Mouse (Mus musculus): Measurements from ENCODE around the gene Olfr147. TPM values are rescaled to one million over a fixed set of nuclear protein-coding genes. Genes with fewer than 3 reads are reported as not detected.
A peak's percentile ranks its signal among the peaks of the same experiment; 100 is the strongest.
"Not testable (repeated sequence)": the region's sequence is repeated elsewhere in the genome, so short reads cannot be mapped to it uniquely, and the experiment has no call there.

The Olfr147 gene
- polyA plus RNA-seq (2014; fragmentation: Nextera tagmentation; extraction: Ambion mirVana): not detected in 2 replicates

GRCm38 (mm10) chr9:38401398-38401797 is at the start of gene Olfr147:
Olfr147 (plus strand) TSS chr9:38401698.
- no peak within 1 kb of the TSS for H3K27ac ChIP-seq (ENCODE audit: low read depth)
- H3K4me3 ChIP-seq (ENCODE audit: low read depth, low read length): no peak within 1 kb of the TSS
- no peak for TF ChIP-seq CTCF (IDR thresholded peaks at IDR 0.05; ENCODE audit: low read depth)
- H3K36me3 ChIP-seq (ENCODE audit: insufficient read depth): no peaks in the 10 kb centered on the region
- DNase-seq (no peak), ATAC-seq (ENCODE audit: insufficient read depth) (no peak)
- H3K9ac ChIP-seq: no peak within 1 kb of the TSS
- no peaks in the 10 kb centered on the region for H3K27me3 ChIP-seq (ENCODE audit: insufficient read depth, low read length)
- WGBS: 80% methylated on average over 1 of the region's 1 CpGs
- H3K4me1 ChIP-seq (ENCODE audit: insufficient read depth): no peaks in the 10 kb centered on the region
- no peak within 1 kb of the TSS for H3K4me2 ChIP-seq
- H3K9me3 ChIP-seq (ENCODE audit: low read depth, low read length): no peaks in the 10 kb centered on the region

GRCm38 (mm10) chr9:38366596-38366995 is 34.9 kb upstream of the Olfr147 start, which contains the start of gene Olfr250:
Olfr250 (plus strand) TSS chr9:38366896.
- Histone ChIP-seq H3K27ac (ENCODE audit: low read depth) (no peak within 1 kb of the TSS), H3K27me3 (ENCODE audit: insufficient read depth, low read length) (no peaks in the 10 kb centered on the region), H3K9me3 (ENCODE audit: low read depth, low read length) (no peaks in the 10 kb centered on the region), H3K4me1 (ENCODE audit: insufficient read depth) (no peaks in the 10 kb centered on the region), H3K9ac (no peak within 1 kb of the TSS), H3K4me3 (ENCODE audit: low read depth, low read length) (no peak within 1 kb of the TSS), H3K4me2 (no peak within 1 kb of the TSS), H3K36me3 (ENCODE audit: insufficient read depth) (no peaks in the 10 kb centered on the region)
- no peak for TF ChIP-seq CTCF (IDR thresholded peaks at IDR 0.05; ENCODE audit: low read depth)
- ATAC-seq (ENCODE audit: insufficient read depth) (no peak), DNase-seq (no peak)
- 90% methylated on average over 2 of the region's 2 CpGs for WGBS

- no peaks in the 10 kb centered on the region for H3K9me3 ChIP-seq (ENCODE audit: low read depth, low read length)
- H3K36me3 ChIP-seq (ENCODE audit: insufficient read depth): no peaks in the 10 kb centered on the region
- no peak within 1 kb of the TSS for H3K4me3 ChIP-seq (ENCODE audit: low read depth, low read length)
- no peak within 1 kb of the TSS for H3K4me2 ChIP-seq
- no peaks in the 10 kb centered on the region for H3K4me1 ChIP-seq (ENCODE audit: insufficient read depth)
- ATAC-seq (ENCODE audit: insufficient read depth) (no peak), DNase-seq (no peak)
- H3K27me3 ChIP-seq (ENCODE audit: insufficient read depth, low read length): no peaks in the 10 kb centered on the region
- no peak for TF ChIP-seq CTCF (IDR thresholded peaks at IDR 0.05; ENCODE audit: low read depth)
- 48% methylated on average over 2 of the region's 2 CpGs for WGBS
- no peak within 1 kb of the TSS for H3K9ac ChIP-seq
- no peak within 1 kb of the TSS for H3K27ac ChIP-seq (ENCODE audit: low read depth)
These were observed 24.7 kb upstream of the Olfr147 start, which contains the start of gene Olfr251 for GRCm38 (mm10) chr9:38376786-38377185. Olfr251 (plus strand) TSS chr9:38377086.

- WGBS: 92% methylated on average over 3 of the region's 3 CpGs
- not testable (repeated sequence) for H3K9me3 ChIP-seq (ENCODE audit: low read depth, low read length); H3K9ac ChIP-seq; DNase-seq; H3K27ac ChIP-seq (ENCODE audit: low read depth); H3K4me2 ChIP-seq; H3K27me3 ChIP-seq (ENCODE audit: insufficient read depth, low read length); H3K4me1 ChIP-seq (ENCODE audit: insufficient read depth); H3K4me3 ChIP-seq (ENCODE audit: low read depth, low read length); ATAC-seq (ENCODE audit: insufficient read depth); H3K36me3 ChIP-seq (ENCODE audit: insufficient read depth)
These were observed 6.0 kb downstream of the Olfr147 start for GRCm38 (mm10) chr9:38407502-38407901.

GRCm38 (mm10) chr9:38413502-38413901 is 12.0 kb downstream of the Olfr147 start:
- not testable (repeated sequence) for H3K9ac ChIP-seq; H3K36me3 ChIP-seq (ENCODE audit: insufficient read depth); H3K4me1 ChIP-seq (ENCODE audit: insufficient read depth); ATAC-seq (ENCODE audit: insufficient read depth); H3K27me3 ChIP-seq (ENCODE audit: insufficient read depth, low read length); H3K4me2 ChIP-seq; H3K27ac ChIP-seq (ENCODE audit: low read depth); H3K4me3 ChIP-seq (ENCODE audit: low read depth, low read length); H3K9me3 ChIP-seq (ENCODE audit: low read depth, low read length)
- peak; percentile 70 for DNase-seq
- WGBS: 86% methylated on average over 14 of the region's 14 CpGs

GRCm38 (mm10) chr9:38423801-38424200 is 22.3 kb downstream of the Olfr147 start:
- H3K4me1 ChIP-seq (ENCODE audit: insufficient read depth): no peaks in the 10 kb centered on the region
- H3K36me3 ChIP-seq (ENCODE audit: insufficient read depth): no peaks in the 10 kb centered on the region
- no peak overlapping the region for H3K4me2 ChIP-seq
- no peaks in the 10 kb centered on the region for H3K27me3 ChIP-seq (ENCODE audit: insufficient read depth, low read length)
- no peak overlapping the region for H3K4me3 ChIP-seq (ENCODE audit: low read depth, low read length)
- no peak overlapping the region for H3K27ac ChIP-seq (ENCODE audit: low read depth)
- no peak overlapping the region for H3K9ac ChIP-seq
- no peaks in the 10 kb centered on the region for H3K9me3 ChIP-seq (ENCODE audit: low read depth, low read length)
- DNase-seq: no peak
- ATAC-seq (ENCODE audit: insufficient read depth): no peak
- TF ChIP-seq CTCF (IDR thresholded peaks at IDR 0.05; ENCODE audit: low read depth): no peak

- ATAC-seq (ENCODE audit: insufficient read depth): no peak
- WGBS: 32% methylated on average over 1 of the region's 1 CpGs
- no peaks in the 10 kb centered on the region for H3K27me3 ChIP-seq (ENCODE audit: insufficient read depth, low read length)
These were observed 25.5 kb downstream of the Olfr147 start for GRCm38 (mm10) chr9:38427026-38427425.

GRCm38 (mm10) chr9:38429155-38429554 is 27.7 kb downstream of the Olfr147 start, which contains the start of gene Olfr901:
Olfr901 (plus strand) TSS chr9:38429455.
- Histone ChIP-seq H3K4me2 (no peak within 1 kb of the TSS), H3K4me1 (ENCODE audit: insufficient read depth) (no peaks in the 10 kb centered on the region), H3K36me3 (ENCODE audit: insufficient read depth) (no peaks in the 10 kb centered on the region), H3K27ac (ENCODE audit: low read depth) (no peak within 1 kb of the TSS), H3K4me3 (ENCODE audit: low read depth, low read length) (no peak within 1 kb of the TSS), H3K9me3 (ENCODE audit: low read depth, low read length) (no peaks in the 10 kb centered on the region), H3K9ac (no peak within 1 kb of the TSS), H3K27me3 (ENCODE audit: insufficient read depth, low read length) (no peaks in the 10 kb centered on the region)
- ATAC-seq (ENCODE audit: insufficient read depth) (no peak), DNase-seq (no peak)
- WGBS: 81% methylated on average over 1 of the region's 1 CpGs
- no peak for TF ChIP-seq CTCF (IDR thresholded peaks at IDR 0.05; ENCODE audit: low read depth)

More at GRCm38 (mm10) chr9:38427026-38427425, 25.5 kb downstream of the Olfr147 start:
- no peak overlapping the region for H3K4me2 ChIP-seq
- H3K27ac ChIP-seq (ENCODE audit: low read depth): no peak overlapping the region
- no peaks in the 10 kb centered on the region for H3K4me1 ChIP-seq (ENCODE audit: insufficient read depth)
- H3K4me3 ChIP-seq (ENCODE audit: low read depth, low read length): no peak overlapping the region
- no peak for DNase-seq
- no peak for TF ChIP-seq CTCF (IDR thresholded peaks at IDR 0.05; ENCODE audit: low read depth)
- no peaks in the 10 kb centered on the region for H3K9me3 ChIP-seq (ENCODE audit: low read depth, low read length)
- H3K9ac ChIP-seq: no peak overlapping the region
- no peaks in the 10 kb centered on the region for H3K36me3 ChIP-seq (ENCODE audit: insufficient read depth)
